Mouse (Mus musculus): ENCODE data around the gene Fbrsl1. TPM values are rescaled to one million over a fixed set of nuclear protein-coding genes. Genes with fewer than 3 reads are reported as not detected.
"Not testable (repeated sequence)": the region's sequence is repeated elsewhere in the genome, so short reads cannot be mapped to it uniquely, and the experiment has no call there.

The Fbrsl1 gene
- total RNA-seq, 2 experiments from 2014 or later: 75.8 to 81.9 TPM

GRCm38 (mm10) chr5:110462646-110463045, 14.3 kb upstream of the Fbrsl1 start:
- DNase-seq (ENCODE audit: low spot score in 2 of 2): no peak
- intact Hi-C loops (cut with DNase I): no loop called here

DNA sequence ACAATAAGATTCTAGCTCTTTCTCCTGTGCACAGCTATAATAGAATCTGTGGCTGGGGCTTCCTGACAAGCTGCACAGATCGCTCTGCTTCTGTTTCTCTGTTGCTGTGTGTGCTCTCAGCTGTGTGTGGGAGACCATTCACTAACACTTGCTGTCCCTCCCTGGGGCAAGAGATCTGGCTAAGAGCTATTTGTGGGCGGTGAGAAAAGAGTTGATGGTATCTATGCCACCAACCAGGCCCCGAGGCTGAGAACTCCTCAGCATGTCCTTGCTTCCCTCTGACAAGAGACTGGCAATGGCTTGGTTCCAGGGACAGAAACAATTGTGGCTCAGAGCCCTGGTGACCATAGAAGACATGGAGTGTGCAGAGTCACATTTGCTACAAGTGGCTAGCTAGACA, 10.6 kb upstream of the Fbrsl1 start:
- intact Hi-C loops (cut with DNase I): no loop called here
- DNase-seq (ENCODE audit: low spot score in 2 of 2): peak; percentile 47 to 81

DNA sequence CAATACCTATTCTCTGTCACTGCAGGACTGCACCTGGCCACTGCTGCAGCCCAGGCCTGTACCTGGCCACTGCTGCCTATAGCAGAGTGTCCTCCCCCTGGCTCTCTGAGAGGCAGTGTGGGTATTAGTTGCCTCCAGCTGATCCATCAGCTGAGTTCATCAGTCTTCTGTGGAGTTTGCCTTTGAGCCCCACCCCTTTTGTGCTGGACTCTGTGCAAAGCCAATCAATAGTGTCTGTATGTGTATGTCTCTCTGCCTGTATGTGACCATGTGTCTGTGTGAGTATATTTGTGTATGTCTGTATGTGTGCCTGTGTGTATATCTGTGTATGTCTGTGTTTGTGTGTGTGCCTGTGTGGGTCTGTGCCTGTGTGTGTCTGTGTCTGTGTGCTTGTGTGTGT, 7.0 kb upstream of the Fbrsl1 start:
- intact Hi-C loops (cut with DNase I): no loop called here
- DNase-seq (ENCODE audit: low spot score in 2 of 2): no peak

DNA sequence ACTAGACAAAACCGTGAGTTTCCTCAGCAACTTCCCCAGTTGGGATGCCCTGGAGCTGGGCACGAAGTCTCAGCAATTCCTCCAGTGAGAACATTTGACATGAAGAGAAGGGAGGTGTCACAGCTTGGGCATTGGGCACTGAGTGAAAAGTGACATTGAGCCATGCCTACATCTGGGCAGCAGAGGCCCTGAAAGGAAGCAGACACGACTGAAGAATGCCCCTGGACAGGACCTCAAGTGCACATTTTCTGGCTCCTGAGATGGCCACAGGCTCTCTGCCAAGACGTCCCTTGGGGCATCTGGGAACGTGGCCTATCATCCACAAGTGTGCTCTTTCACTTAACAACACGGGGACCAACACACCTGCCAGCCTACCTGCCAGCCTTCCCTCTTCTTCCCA, 991 bp upstream of the Fbrsl1 start:
- DNase-seq (ENCODE audit: low spot score in 2 of 2): no peak
- intact Hi-C loops (cut with DNase I): no loop called here

GRCm38 (mm10) chr5:110447720-110448435, 425 bp downstream of the Fbrsl1 start:
- intact Hi-C loops (cut with DNase I): no loop called here
- peak in 1 of 2 experiments; percentile 28 for DNase-seq (ENCODE audit: low spot score in 2 of 2)

DNA sequence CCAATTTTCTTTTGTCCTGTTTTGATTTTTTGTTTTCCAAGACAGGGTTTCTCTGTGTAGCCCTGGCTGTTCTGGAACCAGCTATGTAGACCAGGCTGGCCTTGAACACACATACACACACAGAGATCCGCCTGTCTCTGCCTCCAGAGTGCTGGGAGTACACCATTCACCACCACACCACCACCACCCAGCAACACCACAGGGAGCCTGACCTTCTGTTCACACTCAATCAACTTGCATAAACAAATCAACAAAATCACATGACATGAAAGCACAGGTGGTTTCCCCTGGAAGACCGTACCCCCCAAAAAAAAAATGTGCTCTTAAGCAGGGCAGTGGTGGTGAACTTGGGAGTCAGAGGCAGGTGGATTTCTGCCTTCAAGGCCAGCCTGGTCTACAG, 3.8 kb downstream of the Fbrsl1 start:
- intact Hi-C loops (cut with DNase I): no loop called here
- DNase-seq (ENCODE audit: low spot score in 2 of 2): no peak

GRCm38 (mm10) chr5:110442966-110443590, 5.2 kb downstream of the Fbrsl1 start:
- intact Hi-C loops (cut with DNase I): no loop called here
- DNase-seq (ENCODE audit: low spot score in 2 of 2): no peak

GRCm38 (mm10) chr5:110439565-110440310, 8.6 kb downstream of the Fbrsl1 start:
- no peak for DNase-seq (ENCODE audit: low spot score in 2 of 2)
- intact Hi-C loops (cut with DNase I): no loop called here

- intact Hi-C loops (cut with DNase I): no loop called here
- DNase-seq (ENCODE audit: low spot score in 2 of 2): no peak
These were observed 9.7 kb downstream of the Fbrsl1 start for GRCm38 (mm10) chr5:110438591-110438990.

GRCm38 (mm10) chr5:110437632-110438261, 10.6 kb downstream of the Fbrsl1 start:
- intact Hi-C loops (cut with DNase I): no loop called here
- DNase-seq (ENCODE audit: low spot score in 2 of 2): no peak

DNA sequence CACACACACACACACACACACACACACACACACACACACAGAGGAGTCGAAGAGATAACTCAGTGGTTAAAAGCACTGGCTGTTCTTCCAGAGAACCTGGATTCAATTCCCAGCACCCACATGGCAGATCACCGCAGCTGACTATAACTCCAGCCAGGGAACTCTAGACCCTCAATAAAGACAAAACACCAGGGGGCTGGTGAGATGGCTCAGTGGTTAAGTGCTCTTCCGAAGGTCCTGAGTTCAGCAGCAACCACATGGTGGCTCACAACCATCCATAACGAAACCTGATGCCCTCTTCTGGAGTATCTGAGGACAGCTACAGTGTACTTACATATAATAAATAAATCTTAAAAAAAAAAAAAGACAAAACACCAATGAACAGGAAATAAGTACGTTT, 12.1 kb downstream of the Fbrsl1 start:
- DNase-seq (ENCODE audit: low spot score in 2 of 2); intact Hi-C loops (cut with DNase I): not testable (repeated sequence)

DNA sequence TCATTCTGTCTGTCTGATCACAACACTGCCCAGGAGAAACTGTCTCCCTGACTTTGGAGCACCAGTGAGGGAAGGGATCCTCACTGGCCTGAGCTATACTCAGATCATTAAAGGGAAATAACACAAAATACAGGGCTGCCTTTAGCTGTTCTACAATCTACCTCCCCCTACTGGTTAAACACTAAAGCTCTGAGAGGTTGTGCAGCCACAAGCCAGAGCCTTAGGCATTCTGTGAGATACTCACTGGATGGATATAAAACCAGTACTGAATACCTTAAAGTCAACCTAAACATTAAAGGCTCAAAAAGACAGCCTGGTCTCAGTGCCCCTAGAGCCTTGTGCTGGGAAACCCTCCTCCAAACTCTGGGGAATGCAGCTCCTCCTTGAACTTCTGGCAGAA, 13.5 kb downstream of the Fbrsl1 start:
- intact Hi-C loops (cut with DNase I): no loop called here
- DNase-seq (ENCODE audit: low spot score in 2 of 2): peak in 1 of 2 experiments; percentile 33

DNA sequence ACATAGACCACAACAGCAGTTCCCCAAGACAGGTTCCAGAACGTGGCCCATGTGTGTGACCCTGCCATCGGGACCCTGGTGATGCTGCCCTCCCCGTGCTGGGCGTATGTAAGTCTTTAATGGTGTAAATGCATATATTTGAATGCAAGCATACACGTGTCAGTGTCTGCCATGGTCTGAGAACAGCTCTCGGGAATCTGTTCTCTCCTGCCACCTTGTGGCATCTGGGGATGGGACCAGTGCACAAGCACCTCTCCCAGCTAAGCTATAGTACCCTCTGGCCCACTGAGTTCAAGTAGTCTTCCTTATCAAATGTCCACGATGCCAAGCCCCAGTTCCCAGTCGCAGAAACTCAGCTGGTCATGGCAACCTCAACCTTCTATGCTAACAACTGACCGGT, 19.3 kb downstream of the Fbrsl1 start:
- DNase-seq (ENCODE audit: low spot score in 2 of 2): peak; percentile 72 to 76
- intact Hi-C loops (cut with DNase I): loop anchor here (2.0 to 5.0 kb wide), 2 partner anchors 52 to 72 kb away; no protein-coding TSS in a partner anchor

DNA sequence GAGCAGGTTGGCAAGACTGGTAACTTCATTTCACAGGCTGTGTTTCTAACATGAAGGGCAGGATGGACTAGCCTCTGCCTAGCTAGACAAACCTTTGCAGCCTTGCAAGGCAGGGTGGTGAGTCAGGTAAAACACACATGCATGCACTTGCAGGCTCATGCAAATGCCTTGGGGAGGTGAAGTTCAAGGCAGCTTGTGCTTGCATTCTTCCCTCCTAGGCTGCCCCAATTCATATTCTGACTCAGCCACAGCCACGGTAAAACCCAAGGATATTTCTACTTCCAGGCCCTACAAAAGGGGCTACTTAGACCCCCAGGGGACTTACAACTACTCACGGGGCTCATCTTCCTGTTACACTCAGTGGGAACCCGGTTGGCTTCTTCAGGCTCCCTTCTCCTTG, 20.0 kb downstream of the Fbrsl1 start:
- no peak for DNase-seq (ENCODE audit: low spot score in 2 of 2)
- intact Hi-C loops (cut with DNase I): loop anchor here (2.0 to 5.0 kb wide), 2 partner anchors 51 to 71 kb away; no protein-coding TSS in a partner anchor

- intact Hi-C loops (cut with DNase I): loop anchor here (5.0 kb wide), 1 partner anchor 68 kb away; no protein-coding TSS in a partner anchor
- DNase-seq (ENCODE audit: low spot score in 2 of 2): no peak
These were observed 23.1 kb downstream of the Fbrsl1 start for GRCm38 (mm10) chr5:110425187-110425586.

GRCm38 (mm10) chr5:110424204-110424603, 24.1 kb downstream of the Fbrsl1 start:
- DNase-seq (ENCODE audit: low spot score in 2 of 2): no peak
- intact Hi-C loops (cut with DNase I): no loop called here

DNA sequence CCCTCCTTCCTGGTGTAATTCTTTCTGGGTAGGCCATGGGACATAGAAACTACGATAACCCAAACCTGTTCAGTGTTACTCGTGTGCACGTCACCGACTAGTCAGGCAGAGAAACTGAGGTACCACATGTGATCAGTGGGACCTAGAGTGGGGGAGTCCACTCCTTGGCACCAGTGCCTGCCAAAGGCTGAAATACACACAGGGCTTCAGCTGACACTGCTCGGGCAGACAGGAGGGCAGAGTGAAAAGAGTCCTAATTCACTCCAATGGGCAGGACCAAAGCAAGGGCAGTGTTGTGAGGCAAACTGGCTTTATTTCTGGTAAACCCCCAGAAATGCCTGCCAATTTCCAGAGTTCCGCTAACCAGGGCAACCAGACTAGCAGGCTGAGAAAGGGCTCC, 26.9 kb downstream of the Fbrsl1 start:
- intact Hi-C loops (cut with DNase I): no loop called here
- no peak for DNase-seq (ENCODE audit: low spot score in 2 of 2)

DNA sequence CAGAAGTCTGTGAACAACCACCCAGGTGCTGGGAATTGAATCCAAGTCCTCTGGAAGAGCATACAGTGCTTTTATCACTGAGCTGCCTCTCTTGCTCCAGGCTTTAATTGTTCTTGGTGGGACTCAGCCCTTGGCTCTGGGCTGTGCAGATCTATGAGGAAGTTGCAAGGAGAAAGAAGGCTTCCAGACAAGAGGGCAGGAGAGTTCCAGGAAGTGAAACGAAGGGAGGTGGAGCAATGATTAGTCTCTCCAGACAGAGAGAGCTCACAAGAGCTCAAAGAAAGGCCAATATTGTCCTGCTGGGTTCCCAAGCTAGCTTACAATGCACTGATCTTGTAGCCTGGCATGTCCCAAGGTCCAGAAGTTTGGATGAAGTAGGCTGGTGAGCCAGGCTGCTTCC, 27.4 kb downstream of the Fbrsl1 start:
- intact Hi-C loops (cut with DNase I): no loop called here
- no peak for DNase-seq (ENCODE audit: low spot score in 2 of 2)

DNA sequence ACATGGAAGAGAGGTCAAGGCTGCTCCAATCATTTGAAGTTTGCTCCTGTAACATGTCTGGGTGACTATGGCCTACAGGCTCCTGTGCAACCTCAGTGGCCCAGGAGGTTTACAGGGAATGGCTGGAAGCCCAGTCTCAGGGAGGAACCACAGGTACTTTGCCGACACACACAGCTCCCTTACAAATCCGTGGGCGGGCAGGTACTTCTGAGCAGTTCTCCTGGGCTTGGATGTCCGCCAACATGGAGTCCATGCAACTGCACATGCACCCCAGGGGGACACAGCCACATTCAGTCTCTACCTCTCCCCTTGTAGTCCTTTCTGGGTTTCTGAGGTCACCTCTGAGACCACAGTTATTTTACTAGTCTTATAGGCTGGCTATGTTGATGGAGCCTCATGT, 28.1 kb downstream of the Fbrsl1 start:
- intact Hi-C loops (cut with DNase I): no loop called here
- DNase-seq (ENCODE audit: low spot score in 2 of 2): no peak

GRCm38 (mm10) chr5:110418523-110418911, 29.8 kb downstream of the Fbrsl1 start:
- DNase-seq (ENCODE audit: low spot score in 2 of 2): no peak

More at GRCm38 (mm10) chr5:110418523-110418911, 29.8 kb downstream of the Fbrsl1 start:
- intact Hi-C loops (cut with DNase I): no loop called here
